8 mouse cellular contexts compared by ENCODE assay signal in genomic region chr14:27335331-27336207, GRCm38 (mm10).
DNase-seq lines count a peak whose midpoint lies in the region; ATAC-seq and TF ChIP-seq lines count a peak whose summit lies in the region.

No protein-coding gene starts in this region.

- no peak overlapping the region for H3K27ac ChIP-seq in MEL (ENCODE audit: control insufficient read depth, low read depth, low read length)
- H3K27ac ChIP-seq in neural tube, embryonic 15.5 days (replicated peaks) = no peak overlapping the region; the same call in 1 of the 2 replicates
- peak overlapping the region; percentile 22; the same call in 1 of the 2 replicates for H3K27ac ChIP-seq in testis, adult 2 months (ENCODE audit: control insufficient read depth, insufficient read depth, low read depth, low read length)

- TF ChIP-seq POLR2A in MEL (IDR thresholded peaks at IDR 0.05; ENCODE audit: control insufficient read depth in 1 of 2, insufficient read depth in 1 of 2, low read depth in 1 of 2, low read length in 2 of 2, poor library complexity in 1 of 2) = peak in 1 of 2 experiments; percentile 42; a peak in 1 of 4 replicates
- peak; percentile 84; the same call in 1 of the 2 replicates for TF ChIP-seq POLR2A in lung, adult 2 months (IDR thresholded peaks at IDR 0.05; ENCODE audit: borderline replicate concordance, extremely low read depth, low read depth, low read length)
- peak; percentile 61 for TF ChIP-seq POLR2A in testis, adult 2 months (IDR thresholded peaks at IDR 0.05; ENCODE audit: control insufficient read depth, low read depth, low read length)

- WGBS in lung, adult 2 months = 4% methylated on average over 37 of the region's 37 CpGs
- WGBS in neural tube, embryonic 15.5 days = 3% methylated on average over 37 of the region's 37 CpGs

- no peaks in the 10 kb centered on the region for H3K9me3 ChIP-seq in MEL (replicated peaks; ENCODE audit: insufficient read depth, low read length)
- H3K9me3 ChIP-seq in neural tube, embryonic 15.5 days (replicated peaks) = no peaks in the 10 kb centered on the region

- no peak for TF ChIP-seq EP300 in MEL (IDR thresholded peaks at IDR 0.05; ENCODE audit: low read depth in 1 of 2, low read length in 2 of 2)

- peak overlapping the region; percentile 97 for H3K4me2 ChIP-seq in neural tube, embryonic 15.5 days

- H3K36me3 ChIP-seq in MEL (ENCODE audit: control insufficient read depth in 1 of 2, insufficient read depth in 2 of 2, low read length in 2 of 2) = peaks cover 0 to 6% of the 10 kb centered on the region in 2 experiments; a peak in 1 of 4 replicates
- no peaks in the 10 kb centered on the region for H3K36me3 ChIP-seq in neural tube, embryonic 15.5 days
- no peaks in the 10 kb centered on the region for H3K36me3 ChIP-seq in testis, adult 2 months (ENCODE audit: control insufficient read depth, insufficient read depth, low read length)

- peaks cover 0 to 5% of the 10 kb centered on the region in 2 experiments; a peak in 2 of 4 replicates for H3K27me3 ChIP-seq in MEL (ENCODE audit: control insufficient read depth in 1 of 2, insufficient read depth in 2 of 2, low read length in 2 of 2)
- peaks cover 28% of the 10 kb centered on the region for H3K27me3 ChIP-seq in neural tube, embryonic 15.5 days (replicated peaks)
- no peaks in the 10 kb centered on the region for H3K27me3 ChIP-seq in testis, adult 2 months (ENCODE audit: control insufficient read depth, insufficient read depth, low read length)

- TF ChIP-seq CTCF in MEL (IDR thresholded peaks at IDR 0.05 in 2 of 3, conservative IDR thresholded peaks at IDR 0.05 in 1 of 3; ENCODE audit: control insufficient read depth in 1 of 3, insufficient read depth in 1 of 3, low read depth in 2 of 3, low read length in 3 of 3, poor library complexity in 1 of 3, severe bottlenecking in 1 of 3) = no peak
- TF ChIP-seq CTCF in lung, adult 2 months (IDR thresholded peaks at IDR 0.05; ENCODE audit: insufficient read depth, low read length) = no peak
- no peak for TF ChIP-seq CTCF in testis, adult 2 months (IDR thresholded peaks at IDR 0.05; ENCODE audit: control insufficient read depth, insufficient read depth, insufficient replicate concordance, low read depth, low read length)

- TF ChIP-seq RAD21 in MEL (IDR thresholded peaks at IDR 0.05; ENCODE audit: low read depth, low read length) = no peak

- peak; percentile 86 for DNase-seq in MEL (ENCODE audit: low read depth, low spot score)
- peak; percentile 95 for DNase-seq in cerebellum, adult 9-10 months
- DNase-seq in layer of hippocampus, adult 8-10 months (ENCODE audit: low spot score in 2 of 2) = peak; percentile 79 to 82
- peak; percentile 89 for DNase-seq in lung, adult 2 months

- peaks cover 0 to 8% of the 10 kb centered on the region in 2 experiments; a peak in 2 of 4 replicates for H3K4me1 ChIP-seq in MEL (ENCODE audit: control insufficient read depth in 1 of 2, insufficient read depth in 2 of 2, low read length in 2 of 2)
- peaks cover 24% of the 10 kb centered on the region for H3K4me1 ChIP-seq in lung, adult 2 months (ENCODE audit: control insufficient read depth, insufficient read depth, low read length)
- peaks cover 24% of the 10 kb centered on the region for H3K4me1 ChIP-seq in neural tube, embryonic 15.5 days
- H3K4me1 ChIP-seq in testis, adult 2 months (ENCODE audit: control insufficient read depth, insufficient read depth, low read length) = peaks cover 8% of the 10 kb centered on the region

- H3K9ac ChIP-seq in MEL (ENCODE audit: control insufficient read depth, low read depth, low read length, poor library complexity, severe bottlenecking) = peak overlapping the region; percentile 61
- H3K9ac ChIP-seq in neural tube, embryonic 15.5 days (replicated peaks) = peak overlapping the region; percentile 57

- H3K4me3 ChIP-seq in MEL (ENCODE audit: control insufficient read depth in 1 of 2, insufficient read depth in 1 of 2, low read depth in 2 of 2, low read length in 2 of 2) = peak overlapping the region; percentile 64 to 80
- peak overlapping the region; percentile 84 for H3K4me3 ChIP-seq in lung, adult 2 months (replicated peaks; ENCODE audit: extremely low read depth, low read depth, low read length)
- peak overlapping the region; percentile 58 for H3K4me3 ChIP-seq in neural tube, embryonic 15.5 days (replicated peaks)
- peak overlapping the region; percentile 73 for H3K4me3 ChIP-seq in testis, adult 2 months (ENCODE audit: control insufficient read depth, low read depth, low read length)

- peak; percentile 92 for ATAC-seq in frontal cortex, adult (ENCODE audit: low TSS enrichment)
- peak; percentile 91 to 95 for ATAC-seq in hematopoietic stem cell, adult 5-6 weeks (replicated peaks in 1 of 2; ENCODE audit: insufficient read depth in 1 of 2, low FRiP score in 2 of 2, low TSS enrichment in 1 of 2, low read depth in 1 of 2, poor library complexity in 2 of 2, severe bottlenecking in 2 of 2)
- peak; percentile 95 for ATAC-seq in neural tube, embryonic 15.5 days (ENCODE audit: low FRiP score)

- H3K79me2 ChIP-seq in MEL (ENCODE audit: control insufficient read depth, insufficient read depth, low read length, poor library complexity) = no peaks in the 10 kb centered on the region

TF ChIP-seq in MEL, 35 proteins besides CTCF, POLR2A, EP300 and RAD21:
- TF ChIP-seq E2F4 (IDR thresholded peaks at IDR 0.05; ENCODE audit: borderline replicate concordance, low read depth, low read length) (no peak), NELFE (IDR thresholded peaks at IDR 0.05; ENCODE audit: low read depth, low read length) (peak; percentile 25; the same call in 1 of the 2 replicates)
